Mouse (Mus musculus): Measurements from ENCODE around the gene Acot2. TPM values are rescaled to one million over a fixed set of nuclear protein-coding genes. Genes with fewer than 3 reads are reported as not detected.

Acot2 gene
- polyA plus RNA-seq, 1 experiment from 2014 or later = 78.0 TPM

DNA sequence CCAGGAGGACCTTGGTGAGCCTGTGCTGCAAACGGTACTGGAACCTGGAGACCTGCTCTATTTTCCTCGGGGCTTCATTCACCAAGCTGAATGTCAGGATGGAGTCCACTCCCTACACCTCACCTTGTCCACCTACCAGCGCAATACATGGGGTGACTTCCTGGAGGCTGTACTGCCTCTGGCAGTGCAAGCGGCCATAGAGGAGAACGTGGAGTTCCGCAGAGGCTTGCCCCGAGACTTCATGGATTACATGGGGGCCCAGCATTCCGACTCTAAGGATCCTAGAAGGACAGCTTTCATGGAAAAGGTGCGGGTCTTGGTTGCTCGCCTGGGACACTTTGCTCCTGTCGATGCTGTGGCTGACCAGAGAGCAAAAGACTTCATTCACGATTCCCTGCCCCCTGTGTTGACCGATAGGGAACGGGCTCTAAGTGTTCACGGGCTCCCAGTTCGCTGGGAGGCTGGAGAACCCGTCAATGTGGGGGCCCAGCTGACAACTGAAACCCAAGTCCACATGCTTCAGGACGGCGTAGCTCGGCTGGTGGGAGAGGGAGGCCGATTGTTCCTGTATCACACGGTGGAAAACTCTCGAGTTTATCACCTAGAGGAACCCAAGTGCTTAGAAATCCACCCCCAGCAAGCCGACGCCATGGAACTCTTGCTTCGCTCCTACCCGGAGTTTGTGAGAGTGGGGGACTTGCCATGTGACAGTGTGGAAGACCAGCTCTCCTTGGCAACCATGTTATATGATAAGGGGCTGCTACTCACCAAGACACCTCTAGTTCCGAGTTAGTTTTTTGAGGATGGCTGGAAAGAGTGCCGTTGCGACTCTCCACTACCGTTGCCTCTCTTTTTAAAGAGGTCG lies 35.7 kb upstream of the Acot2 start:
- 38% methylated on average over 32 of the region's 32 CpGs for WGBS
- Histone ChIP-seq H3K27me3 (no peaks in the 10 kb centered on the region), H3K36me3 (no peaks in the 10 kb centered on the region), H3K27ac (no peak overlapping the region), H3K4me2 (peak overlapping the region; percentile 99), H3K4me1 (replicated peaks) (peaks cover 27% of the 10 kb centered on the region), H3K9me3 (replicated peaks) (no peaks in the 10 kb centered on the region), H3K9ac (peak overlapping the region; percentile 87), H3K4me3 (peak overlapping the region; percentile 96)
- ATAC-seq (replicated peaks; ENCODE audit: insufficient number of reproducible peaks, insufficient read depth, low FRiP score, low read depth) = no peak

DNA sequence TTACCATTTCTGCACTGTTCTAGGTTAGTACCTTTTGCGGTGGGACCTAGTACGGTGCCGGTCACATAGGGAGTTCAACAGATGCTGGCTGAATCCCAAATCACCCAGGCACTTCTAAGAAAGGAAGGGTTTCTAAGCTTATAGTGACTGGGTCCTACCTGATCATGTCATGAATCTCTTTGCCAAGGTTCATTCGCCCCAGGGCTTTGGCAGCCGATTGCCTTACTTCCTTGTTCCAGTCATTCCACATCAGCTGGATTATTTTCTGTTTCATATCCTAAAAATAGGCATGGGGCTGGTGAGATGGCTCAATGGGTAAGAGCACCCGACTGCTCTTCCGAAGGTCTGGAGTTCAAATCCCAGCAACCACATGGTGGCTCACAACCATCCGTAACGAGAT lies 29.4 kb upstream of the Acot2 start:
- Histone ChIP-seq H3K4me1 (replicated peaks) (peaks cover 4% of the 10 kb centered on the region), H3K27me3 (no peaks in the 10 kb centered on the region), H3K9me3 (replicated peaks) (no peaks in the 10 kb centered on the region), H3K4me2 (no peak overlapping the region), H3K4me3 (no peak overlapping the region), H3K27ac (no peak overlapping the region), H3K9ac (no peak overlapping the region), H3K36me3 (no peaks in the 10 kb centered on the region)
- WGBS = 87% methylated on average over 9 of the region's 9 CpGs
- ATAC-seq (replicated peaks; ENCODE audit: insufficient number of reproducible peaks, insufficient read depth, low FRiP score, low read depth) = no peak

DNA sequence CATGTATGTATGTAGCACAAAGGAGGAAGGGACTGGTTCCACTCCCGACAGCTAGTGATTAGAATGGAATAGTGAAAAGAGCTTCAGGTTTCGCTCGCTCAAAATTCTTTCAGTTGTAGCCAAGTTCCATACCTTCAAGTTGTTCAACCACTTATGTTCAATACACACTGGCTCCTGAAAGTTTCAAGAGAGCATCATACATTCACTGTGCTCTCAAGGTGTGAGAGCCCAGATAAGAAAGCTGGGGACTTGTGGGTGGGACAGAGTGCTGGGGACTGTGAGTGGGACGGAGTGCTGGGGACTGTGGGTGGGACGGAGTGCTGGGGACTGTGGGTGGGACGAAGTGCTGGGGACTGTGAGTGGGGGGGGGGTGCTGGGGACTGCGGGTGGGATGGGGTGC lies 22.4 kb upstream of the Acot2 start:
- no peak overlapping the region for H3K4me3 ChIP-seq
- no peaks in the 10 kb centered on the region for H3K36me3 ChIP-seq
- no peak overlapping the region for H3K4me2 ChIP-seq
- 72% methylated on average over 7 of the region's 7 CpGs for WGBS
- no peaks in the 10 kb centered on the region for H3K4me1 ChIP-seq (replicated peaks)
- no peak overlapping the region for H3K9ac ChIP-seq
- H3K27ac ChIP-seq = no peak overlapping the region
- no peaks in the 10 kb centered on the region for H3K9me3 ChIP-seq (replicated peaks)
- H3K27me3 ChIP-seq = no peaks in the 10 kb centered on the region
- ATAC-seq (replicated peaks; ENCODE audit: insufficient number of reproducible peaks, insufficient read depth, low FRiP score, low read depth) = no peak

DNA sequence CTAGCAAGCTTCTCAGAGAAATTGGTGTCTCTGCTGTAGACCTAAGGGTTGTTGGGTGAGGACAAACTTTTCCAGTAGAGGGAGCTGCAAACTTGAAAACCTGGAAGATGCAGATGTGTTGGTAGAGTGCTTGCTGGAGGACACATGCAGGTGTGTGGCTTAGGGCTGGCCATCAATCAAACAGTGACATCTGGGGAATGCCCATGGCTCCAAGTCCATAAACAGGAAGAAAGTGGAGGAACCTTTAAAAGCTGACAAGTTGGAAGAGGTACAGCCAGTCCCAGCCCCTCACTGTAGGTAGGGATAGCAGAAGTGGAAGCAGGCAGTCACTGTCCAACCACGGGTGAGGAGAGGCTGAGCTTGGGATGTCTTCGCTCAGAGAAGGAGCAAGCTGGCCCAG lies 15.5 kb upstream of the Acot2 start:
- Histone ChIP-seq H3K9ac (no peak overlapping the region), H3K9me3 (replicated peaks) (no peaks in the 10 kb centered on the region), H3K27me3 (no peaks in the 10 kb centered on the region), H3K4me1 (replicated peaks) (no peaks in the 10 kb centered on the region), H3K4me2 (no peak overlapping the region), H3K27ac (no peak overlapping the region), H3K36me3 (no peaks in the 10 kb centered on the region), H3K4me3 (no peak overlapping the region)
- WGBS = 70% methylated on average over 2 of the region's 2 CpGs
- ATAC-seq (replicated peaks; ENCODE audit: insufficient number of reproducible peaks, insufficient read depth, low FRiP score, low read depth) = no peak

DNA sequence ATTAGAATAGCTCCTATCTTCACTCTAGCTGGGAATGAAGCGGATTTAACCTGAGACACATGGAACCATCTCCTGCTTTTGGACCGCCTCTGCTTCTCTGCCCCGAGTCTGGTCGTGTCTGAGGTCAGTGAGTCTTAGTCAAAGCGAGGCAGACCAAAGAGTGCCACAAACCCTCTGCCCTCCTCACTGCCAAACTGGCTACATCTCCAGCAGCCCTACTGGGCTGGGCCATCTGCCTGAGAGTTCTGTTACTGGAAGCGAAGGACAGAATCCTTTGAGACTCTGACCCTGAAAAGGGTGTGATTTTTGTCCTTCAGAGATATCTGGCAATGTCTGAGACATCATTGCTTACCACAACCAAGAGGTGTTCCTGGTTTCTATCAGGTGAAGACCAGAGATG lies 8.8 kb upstream of the Acot2 start:
- H3K4me3 ChIP-seq = no peak overlapping the region
- H3K4me1 ChIP-seq (replicated peaks) = peaks cover 3% of the 10 kb centered on the region; the same call in 1 of the 2 replicates
- no peak overlapping the region for H3K27ac ChIP-seq
- WGBS = 83% methylated on average over 6 of the region's 6 CpGs
- no peaks in the 10 kb centered on the region for H3K36me3 ChIP-seq
- H3K27me3 ChIP-seq = no peaks in the 10 kb centered on the region
- H3K9ac ChIP-seq = no peak overlapping the region
- H3K9me3 ChIP-seq (replicated peaks) = no peaks in the 10 kb centered on the region
- H3K4me2 ChIP-seq = no peak overlapping the region
- ATAC-seq (replicated peaks; ENCODE audit: insufficient number of reproducible peaks, insufficient read depth, low FRiP score, low read depth) = no peak

DNA sequence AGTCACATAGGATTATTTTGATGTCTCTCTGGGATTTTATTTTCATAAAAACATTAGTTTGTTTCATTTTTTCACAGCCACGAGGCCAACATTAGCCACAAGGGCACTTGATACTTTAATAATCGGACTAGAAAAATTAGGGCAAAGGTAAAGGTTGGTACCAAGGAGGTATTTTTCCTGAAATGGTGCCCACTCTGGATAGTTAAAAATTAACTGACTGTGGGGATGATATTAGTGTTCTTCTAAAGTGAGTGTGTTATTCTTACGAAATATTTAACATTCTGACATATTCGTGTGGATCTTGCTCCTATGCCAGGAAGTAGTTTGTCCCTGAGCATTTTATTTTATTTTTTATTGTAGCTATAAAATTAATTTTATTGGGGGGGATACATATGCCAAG lies 6.0 kb upstream of the Acot2 start:
- H3K9ac ChIP-seq = no peak overlapping the region
- no peaks in the 10 kb centered on the region for H3K9me3 ChIP-seq (replicated peaks)
- H3K4me1 ChIP-seq (replicated peaks) = peaks cover 6% of the 10 kb centered on the region
- ATAC-seq (replicated peaks; ENCODE audit: insufficient number of reproducible peaks, insufficient read depth, low FRiP score, low read depth) = no peak
- H3K27me3 ChIP-seq = no peaks in the 10 kb centered on the region
- H3K36me3 ChIP-seq = no peaks in the 10 kb centered on the region
- no peak overlapping the region for H3K4me2 ChIP-seq
- 79% methylated on average over 4 of the region's 4 CpGs for WGBS
- no peak overlapping the region for H3K4me3 ChIP-seq
- no peak overlapping the region for H3K27ac ChIP-seq

DNA sequence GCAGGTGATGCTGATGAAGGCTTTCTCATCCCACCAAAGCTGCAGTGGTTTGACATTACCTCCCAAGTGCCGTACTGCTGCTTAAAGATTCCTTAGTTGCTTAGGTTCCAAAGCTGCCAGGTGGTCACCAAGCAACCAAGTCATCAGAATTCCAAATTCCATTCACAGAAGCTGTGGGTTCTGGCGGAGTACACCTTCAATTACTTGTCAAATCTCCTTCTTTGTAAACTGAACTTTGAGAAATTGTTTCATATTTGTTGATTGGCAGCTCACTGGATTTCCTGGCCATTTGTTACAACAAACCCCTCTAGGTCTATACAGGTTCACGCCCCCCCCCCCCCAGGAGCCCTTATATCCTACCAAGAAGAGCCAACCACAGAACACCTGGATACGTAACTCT lies 2.9 kb upstream of the Acot2 start, which contains the start of gene Heatr4:
Heatr4 (minus strand) TSS at position 101 of the 400 bp plus-strand sequence.
- 81% methylated on average over 4 of the region's 4 CpGs for WGBS
- Histone ChIP-seq H3K9ac (no peak within 1 kb of the TSS), H3K4me2 (no peak within 1 kb of the TSS), H3K27ac (no peak within 1 kb of the TSS), H3K9me3 (replicated peaks) (no peaks in the 10 kb centered on the region), H3K4me3 (no peak within 1 kb of the TSS), H3K36me3 (0 out of 2 replicates have a peak, but pooled peaks cover 3% of the 10 kb centered on the region), H3K4me1 (replicated peaks) (peaks cover 19% of the 10 kb centered on the region), H3K27me3 (no peaks in the 10 kb centered on the region)
- no peak for ATAC-seq (replicated peaks; ENCODE audit: insufficient number of reproducible peaks, insufficient read depth, low FRiP score, low read depth)

DNA sequence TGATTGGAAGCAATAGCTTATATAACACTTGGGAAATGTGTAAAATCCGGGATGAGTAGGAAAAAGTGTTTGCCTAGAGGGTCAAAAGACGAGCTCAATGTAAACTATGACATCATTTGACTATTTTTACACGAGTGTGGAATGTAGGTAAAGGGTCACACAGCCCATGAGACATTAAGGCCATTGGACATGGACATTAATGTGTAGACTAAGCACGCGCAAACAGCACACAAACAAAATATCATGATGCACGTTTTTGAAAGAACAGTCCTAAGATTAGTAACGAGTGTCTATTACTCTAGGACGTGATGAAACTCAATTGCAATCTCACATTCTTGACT lies 449 bp upstream of the Acot2 start:
- Histone ChIP-seq H3K4me1 (replicated peaks) (peaks cover 18% of the 10 kb centered on the region), H3K9ac (peak overlapping the region; percentile 77; the same call in 1 of the 2 replicates), H3K27ac (peak overlapping the region; percentile 98), H3K9me3 (replicated peaks) (no peaks in the 10 kb centered on the region), H3K36me3 (0 out of 2 replicates have a peak, but pooled peaks cover 3% of the 10 kb centered on the region), H3K4me2 (peak overlapping the region; percentile 74), H3K4me3 (peak overlapping the region; percentile 70), H3K27me3 (no peaks in the 10 kb centered on the region)
- ATAC-seq (replicated peaks; ENCODE audit: insufficient number of reproducible peaks, insufficient read depth, low FRiP score, low read depth) = peak; percentile 47
- WGBS = 11% methylated on average over 8 of the region's 8 CpGs

DNA sequence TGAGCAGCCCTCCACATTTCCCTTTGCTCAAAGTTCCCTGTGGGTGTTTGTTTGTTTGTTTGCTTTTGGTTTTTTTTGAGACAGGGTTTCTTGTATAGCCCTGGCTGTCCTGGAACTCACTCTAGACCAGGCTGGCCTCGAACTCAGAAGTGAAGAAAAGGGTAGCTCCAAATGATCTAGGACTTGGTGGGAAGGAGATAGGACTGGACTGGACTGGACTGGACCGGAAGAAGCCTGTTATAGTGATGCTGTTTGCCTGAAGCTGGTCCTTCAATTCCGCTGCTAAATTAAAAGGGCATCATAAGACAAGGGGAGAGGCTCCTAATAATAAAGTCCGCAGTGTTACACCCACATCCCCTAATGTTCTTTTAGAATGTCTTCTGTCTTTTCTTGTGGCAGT lies 822 bp downstream of the Acot2 start:
- peaks cover 12% of the 10 kb centered on the region for H3K36me3 ChIP-seq
- peak overlapping the region; percentile 70 for H3K4me3 ChIP-seq
- ATAC-seq (replicated peaks; ENCODE audit: insufficient number of reproducible peaks, insufficient read depth, low FRiP score, low read depth) = peak; percentile 4; the same call in 1 of the 2 replicates
- H3K9ac ChIP-seq = peak overlapping the region; percentile 77
- peak overlapping the region; percentile 98 for H3K27ac ChIP-seq
- H3K4me2 ChIP-seq = peak overlapping the region; percentile 74
- 65% methylated on average over 4 of the region's 4 CpGs for WGBS
- no peaks in the 10 kb centered on the region for H3K9me3 ChIP-seq (replicated peaks)
- peaks cover 16% of the 10 kb centered on the region for H3K4me1 ChIP-seq (replicated peaks)
- no peaks in the 10 kb centered on the region for H3K27me3 ChIP-seq

DNA sequence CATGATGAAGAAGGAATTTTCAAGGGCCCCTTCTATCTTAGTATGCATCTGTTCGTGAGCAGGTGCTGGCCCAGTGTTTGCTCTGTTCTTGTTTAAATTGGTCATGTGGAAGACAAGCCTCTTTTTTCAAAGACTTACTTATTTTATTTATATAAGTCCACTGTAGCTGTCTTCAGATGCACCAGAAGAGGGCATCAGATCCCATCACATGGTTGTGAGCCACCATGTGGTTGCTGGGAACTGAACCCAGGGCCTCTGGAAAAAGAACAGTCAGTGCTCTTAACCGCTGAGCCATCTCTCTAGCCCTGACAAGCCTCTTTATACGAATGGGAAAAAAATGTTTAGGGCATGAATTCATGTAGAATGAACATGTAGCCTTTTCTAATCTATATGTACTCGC lies 1.7 kb downstream of the Acot2 start:
- H3K36me3 ChIP-seq = peaks cover 20% of the 10 kb centered on the region
- ATAC-seq (replicated peaks; ENCODE audit: insufficient number of reproducible peaks, insufficient read depth, low FRiP score, low read depth) = no peak
- H3K4me2 ChIP-seq = peak overlapping the region; percentile 74
- H3K9me3 ChIP-seq (replicated peaks) = no peaks in the 10 kb centered on the region
- no peak overlapping the region for H3K27ac ChIP-seq
- no peaks in the 10 kb centered on the region for H3K27me3 ChIP-seq
- peaks cover 16% of the 10 kb centered on the region for H3K4me1 ChIP-seq (replicated peaks)
- H3K4me3 ChIP-seq = no peak overlapping the region
- H3K9ac ChIP-seq = no peak overlapping the region
- WGBS = 91% methylated on average over 4 of the region's 4 CpGs

DNA sequence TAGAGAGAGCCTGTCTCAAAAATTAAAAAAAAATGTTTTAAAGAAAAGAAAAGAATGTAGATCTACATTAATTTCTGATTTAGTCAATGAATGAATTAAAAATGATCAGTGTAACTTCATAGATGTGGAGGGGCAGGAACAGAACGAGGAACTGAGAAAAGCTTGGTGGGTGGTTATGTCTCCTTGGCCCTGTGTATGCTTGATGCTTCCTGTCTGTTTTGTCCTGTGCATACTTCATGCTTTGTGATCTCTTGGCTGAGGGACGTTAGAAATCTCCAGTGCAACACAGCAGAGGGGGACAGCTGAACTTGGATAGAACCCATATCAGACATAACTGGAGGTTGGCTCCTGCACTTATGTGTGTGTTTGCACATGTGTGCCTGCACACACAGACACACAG lies 9.6 kb downstream of the Acot2 start:
- Histone ChIP-seq H3K9ac (no peak overlapping the region), H3K9me3 (replicated peaks) (no peaks in the 10 kb centered on the region), H3K4me2 (no peak overlapping the region), H3K27me3 (no peaks in the 10 kb centered on the region), H3K36me3 (peaks cover 19% of the 10 kb centered on the region), H3K4me3 (no peak overlapping the region), H3K4me1 (replicated peaks) (peaks cover 23% of the 10 kb centered on the region), H3K27ac (no peak overlapping the region)
- WGBS = 50% methylated on average over 2 of the region's 2 CpGs
- ATAC-seq (replicated peaks; ENCODE audit: insufficient number of reproducible peaks, insufficient read depth, low FRiP score, low read depth) = no peak
